8 mouse cellular contexts compared by ENCODE assay signal in genomic region chr11:60139734-60140371, GRCm38 (mm10). TPM values are rescaled to one million over a fixed set of nuclear protein-coding genes. Genes with fewer than 3 reads are reported as not detected.
DNase-seq lines count a peak whose midpoint lies in the region; ATAC-seq lines count a peak whose summit lies in the region.

No protein-coding gene starts in this region.

- peak overlapping the region; percentile 85 for H3K4me2 ChIP-seq in forebrain, embryonic 14.5 days (ENCODE audit: low read length)
- H3K4me2 ChIP-seq in hindbrain, embryonic 11.5 days (replicated peaks; ENCODE audit: low read depth, low read length) = peak overlapping the region; percentile 66

- H3K36me3 ChIP-seq in forebrain, embryonic 14.5 days (ENCODE audit: control insufficient read depth, insufficient read depth, low read length) = peaks cover 11% of the 10 kb centered on the region; the same call in 1 of the 2 replicates
- no peaks in the 10 kb centered on the region for H3K36me3 ChIP-seq in hindbrain, embryonic 11.5 days (ENCODE audit: control insufficient read depth, insufficient read depth, low read length)

- peak overlapping the region; percentile 74 for H3K4me3 ChIP-seq in forebrain, embryonic 14.5 days (ENCODE audit: low read depth, low read length)
- H3K4me3 ChIP-seq in hindbrain, embryonic 11.5 days (ENCODE audit: low read depth, low read length) = peak overlapping the region; percentile 65

- no peaks in the 10 kb centered on the region for H3K27me3 ChIP-seq in forebrain, embryonic 14.5 days (replicated peaks; ENCODE audit: control insufficient read depth, insufficient read depth, low read length)
- no peaks in the 10 kb centered on the region for H3K27me3 ChIP-seq in hindbrain, embryonic 11.5 days (ENCODE audit: control insufficient read depth, insufficient read depth, low read length)

- peak overlapping the region; percentile 90 for H3K9ac ChIP-seq in forebrain, embryonic 14.5 days (ENCODE audit: low read length)
- H3K9ac ChIP-seq in hindbrain, embryonic 11.5 days (ENCODE audit: low read depth, low read length) = peak overlapping the region; percentile 85

- peaks cover 31% of the 10 kb centered on the region for H3K4me1 ChIP-seq in forebrain, embryonic 14.5 days (ENCODE audit: control insufficient read depth, insufficient read depth, low read length)
- H3K4me1 ChIP-seq in hindbrain, embryonic 11.5 days (replicated peaks; ENCODE audit: control insufficient read depth, insufficient read depth, low read length) = peaks cover 11% of the 10 kb centered on the region

- ATAC-seq in cerebellum, adult (ENCODE audit: insufficient number of reproducible peaks, low FRiP score, low TSS enrichment) = peak; percentile 61; the same call in 1 of the 2 replicates
- peak; percentile 78 for ATAC-seq in forebrain, embryonic 14.5 days
- ATAC-seq in hindbrain, embryonic 11.5 days (ENCODE audit: low FRiP score) = peak; percentile 91
- no peak for ATAC-seq in activated CD4-positive, CD25-positive, alpha-beta regulatory T cell, adult 4 months

- peak overlapping the region; percentile 95 for H3K27ac ChIP-seq in forebrain, embryonic 14.5 days (ENCODE audit: low read depth, low read length)
- peak overlapping the region; percentile 89 for H3K27ac ChIP-seq in hindbrain, embryonic 11.5 days (ENCODE audit: low read depth, low read length)

- peak; percentile 85 for DNase-seq in Muller cell, postnatal 12 days (ENCODE audit: inconsistent ontology term)
- peak; percentile 88 for DNase-seq in forebrain, embryonic 14.5 days (ENCODE audit: low spot score)
- DNase-seq in hindbrain, embryonic 11.5 days (ENCODE audit: low spot score) = peak; percentile 90
- DNase-seq in left cerebral cortex, adult 8-10 months (ENCODE audit: low spot score in 2 of 2) = peak; percentile 31 to 42
- DNase-seq in lung, postnatal 4 days = peak; percentile 72 to 79
- DNase-seq in retina, postnatal 7 days (ENCODE audit: low read depth, low spot score) = peak; percentile 74

- whole genome bisulfite sequencing in forebrain, embryonic 14.5 days = 1% methylated on average over 65 of the region's 66 CpGs
- WGBS in hindbrain, embryonic 11.5 days = under 1% methylated on average over 63 of the region's 66 CpGs

- no peaks in the 10 kb centered on the region for H3K9me3 ChIP-seq in forebrain, embryonic 14.5 days (replicated peaks; ENCODE audit: control insufficient read depth, low read length)
- H3K9me3 ChIP-seq in hindbrain, embryonic 11.5 days (ENCODE audit: control insufficient read depth, low read length) = no peaks in the 10 kb centered on the region

RNA-seq across cellular contexts. Expression of gene Rai1, which starts 35.0 kb away (rescaled TPM):
- polyA plus RNA-seq in forebrain, embryonic 14.5 days (2014; fragmentation: Nextera tagmentation; extraction: Ambion mirVana) = 26.4 and 28.5 TPM in 2 replicates
- polyA plus RNA-seq in hindbrain, embryonic 11.5 days (2014; fragmentation: Nextera tagmentation; extraction: Ambion mirVana) = 22.6 and 28.1 TPM in 2 replicates
- 10 to 100 TPM; 69.5 to 78.3 (median 71.5) TPM for total RNA-seq in left cerebral cortex, adult 8-10 months (2022)
- 10 to 100 TPM in 1 of 2 experiments, 1 to 10 TPM in 1; 7.6 to 11.3 TPM for polyA plus RNA-seq in activated CD4-positive, CD25-positive, alpha-beta regulatory T cell, adult 4 months (2017; shearing (Covaris generic))

Comparison
In these comparisons a context has a peak if more than half of its experiments do, and no peak if none do; other contexts are left out.
1. DNase-seq: peak in every context shown above with its lines; median percentile 90 in hindbrain, embryonic 11.5 days; 88 in forebrain, embryonic 14.5 days; 85 in Muller cell, postnatal 12 days; 76 in lung, postnatal 4 days; 74 in retina, postnatal 7 days; 36 in left cerebral cortex, adult 8-10 months.